Mouse (Mus musculus) adrenal gland, adult (tissue): ENCODE results near the gene Relb.

Experiments
- DNase-seq, 2 experiments: peaks; one replicate each; pipeline ENCODE4 v3.0.0; 2022 to 2023; ENCODE audit warnings: low spot score in 1 of 2; ENCODE audit not compliant: inconsistent age in 2 of 2

Gene Relb

GRCm38 (mm10) chr7:19589207-19589606, 40.0 kb downstream of the Relb start:
- DNase-seq = peak; percentile 54 to 72

DNA sequence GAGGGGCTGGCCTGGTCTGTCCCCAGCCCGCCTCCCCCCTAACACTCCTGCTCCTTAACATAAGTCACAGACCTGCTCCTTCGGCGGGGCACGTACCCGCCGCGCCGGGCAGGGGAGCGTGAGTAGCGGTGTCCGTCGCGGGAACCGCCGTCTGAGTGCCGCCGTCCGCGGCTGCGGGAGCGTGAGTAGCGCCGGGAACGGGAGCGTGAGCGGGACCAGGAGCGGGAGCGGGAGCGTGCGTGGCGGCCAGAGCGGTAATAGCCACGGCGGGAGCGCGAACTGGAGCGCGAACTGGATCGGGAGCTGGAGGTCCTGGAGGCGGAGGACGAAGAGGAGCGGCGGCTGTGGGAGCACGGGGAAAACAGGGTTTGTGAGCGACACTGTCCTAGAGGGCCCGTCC, 43.0 kb downstream of the Relb start:
- no peak for DNase-seq

- DNase-seq = no peak
These were observed 48.6 kb downstream of the Relb start for GRCm38 (mm10) chr7:19580634-19581033.

DNA sequence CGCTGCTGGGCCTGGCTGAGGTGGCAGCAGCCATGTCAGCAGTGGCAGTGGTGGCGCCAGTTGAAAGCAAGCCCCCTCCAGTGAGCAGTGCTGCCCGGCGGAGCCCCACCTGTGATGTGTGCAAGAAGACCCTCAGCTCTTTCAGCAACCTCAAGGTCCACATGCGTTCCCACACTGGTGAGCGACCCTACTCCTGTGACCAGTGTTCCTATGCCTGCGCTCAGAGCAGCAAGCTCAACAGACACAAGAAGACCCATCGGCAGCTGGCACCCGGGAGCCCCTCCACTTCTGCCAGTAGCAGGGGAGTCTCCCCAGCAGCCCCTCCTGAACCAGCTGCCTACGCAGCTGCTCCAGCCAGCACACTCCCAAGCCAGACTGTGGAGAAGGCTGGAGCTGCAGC, 49.5 kb downstream of the Relb start:
- no peak for DNase-seq

- no peak for DNase-seq
These were observed 50.8 kb downstream of the Relb start for GRCm38 (mm10) chr7:19578436-19578835.

DNA sequence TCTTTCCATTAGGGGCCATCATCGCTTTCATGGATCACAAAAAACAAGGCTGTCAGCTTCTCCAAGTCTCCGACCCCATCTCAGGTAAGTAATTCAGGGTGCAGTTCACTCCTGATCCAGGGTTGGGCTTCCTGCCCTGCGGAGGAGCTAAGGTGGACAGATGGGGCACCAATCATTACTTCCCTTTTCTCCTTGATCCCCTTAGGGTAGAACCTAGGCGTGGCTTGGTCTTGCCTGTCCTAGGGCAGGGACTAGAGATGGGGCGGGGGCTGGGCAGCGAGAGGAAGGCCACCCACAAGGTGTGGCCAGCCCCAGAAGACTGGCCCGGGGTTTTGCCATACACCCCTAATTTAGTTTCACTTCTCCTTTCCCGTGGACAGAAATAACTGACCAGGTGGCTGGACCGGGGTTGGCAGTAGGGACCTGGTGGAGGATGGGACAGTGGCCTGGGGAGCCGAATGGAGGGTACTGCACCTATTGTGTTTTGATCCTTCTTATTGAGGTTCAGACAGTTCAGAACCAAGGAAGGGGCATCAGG, 51.3 kb downstream of the Relb start:
- no peak for DNase-seq

- DNase-seq = peak in 1 of 2 experiments; percentile 65
These were observed 51.9 kb downstream of the Relb start, which contains the start of the genes Zfp296 and Gemin7 for GRCm38 (mm10) chr7:19577141-19577852. TSS of gene Zfp296 (plus strand) at chr7:19577287. TSS of gene Gemin7 (minus strand) at chr7:19577595.

DNA sequence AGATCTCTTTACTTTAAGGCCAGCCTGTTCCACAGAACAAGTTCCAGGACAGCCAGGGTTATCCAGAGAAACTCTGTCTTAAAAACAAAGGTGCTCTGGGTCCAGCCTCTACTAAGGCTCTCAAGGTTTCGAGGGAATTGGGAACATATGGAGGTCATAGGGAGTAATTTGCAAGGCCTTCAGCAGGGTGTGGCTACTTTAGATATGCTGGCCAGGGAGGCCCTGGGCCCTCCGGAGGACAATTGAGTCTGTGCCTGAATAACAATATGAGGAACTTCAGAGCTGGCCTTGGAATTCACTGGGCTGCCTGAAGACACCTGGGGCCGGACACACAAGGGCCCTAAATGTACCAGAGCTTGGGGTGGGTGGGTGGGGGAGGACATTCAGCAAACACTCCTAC, 53.7 kb downstream of the Relb start:
- DNase-seq = no peak

- DNase-seq = no peak
These were observed 55.5 kb downstream of the Relb start for GRCm38 (mm10) chr7:19573776-19574140.

DNA sequence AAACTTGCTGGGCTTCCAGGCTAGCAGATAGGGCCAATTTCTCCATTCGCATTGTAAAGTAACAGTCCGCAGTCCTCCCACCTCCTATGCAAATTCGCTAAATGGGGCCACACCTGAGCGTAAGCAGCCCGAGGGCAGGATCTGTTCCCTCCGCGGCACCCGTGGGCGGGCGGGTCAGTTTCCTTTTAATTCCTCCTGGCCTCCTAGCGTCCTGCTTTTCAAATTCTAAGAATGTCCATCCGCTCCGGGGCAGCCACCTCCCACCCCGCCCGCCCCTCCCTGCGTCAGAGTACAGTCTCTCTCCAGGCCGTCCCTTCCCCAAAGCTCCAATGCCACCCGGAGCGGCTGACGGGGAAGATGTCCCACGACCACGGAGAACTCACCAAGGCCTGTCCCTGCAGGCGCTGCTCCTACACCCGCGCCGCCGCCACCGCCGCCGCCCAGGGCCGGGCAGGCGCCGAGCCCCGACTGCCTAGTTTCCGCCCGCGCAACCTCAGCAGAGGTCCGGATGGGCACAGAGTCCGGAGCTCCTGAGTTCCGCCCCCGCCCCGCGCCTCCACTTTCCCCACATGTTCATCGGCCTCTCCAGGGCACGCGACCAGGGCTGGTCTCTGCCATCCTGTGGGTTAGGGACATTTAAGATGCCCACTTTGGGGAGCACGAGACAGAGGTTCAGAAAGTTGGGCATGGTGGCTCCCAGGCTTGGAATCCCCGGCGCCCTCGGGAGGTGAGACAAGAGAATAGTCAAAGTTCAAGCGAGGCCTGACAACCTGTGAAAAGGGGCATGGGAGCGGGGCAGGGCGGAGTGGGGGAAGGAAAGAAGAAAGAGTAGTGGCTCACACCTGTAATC, 56.1 kb downstream of the Relb start:
- peak; percentile 86 to 95 for DNase-seq

DNA sequence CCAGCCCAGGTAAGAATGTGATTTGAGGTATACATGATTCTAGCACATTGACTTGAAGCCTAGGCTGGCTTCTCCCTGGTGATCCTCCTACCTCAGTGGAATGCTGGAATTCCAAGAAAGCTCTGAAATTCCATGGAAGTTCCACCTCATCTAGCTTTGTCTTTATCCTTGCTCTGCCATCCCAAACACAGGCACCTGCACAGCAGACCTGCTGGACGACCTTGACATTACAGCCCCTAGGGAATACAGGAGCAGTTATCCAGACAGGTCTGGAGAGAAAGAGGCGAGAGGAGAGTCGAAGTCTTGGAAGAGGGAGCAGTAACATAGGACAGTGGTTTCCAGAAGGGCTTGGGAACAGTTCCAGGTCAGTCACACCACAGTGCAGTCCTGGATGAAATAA, 59.6 kb downstream of the Relb start:
- no peak for DNase-seq

GRCm38 (mm10) chr7:19567426-19567825, 61.8 kb downstream of the Relb start:
- no peak for DNase-seq

DNA sequence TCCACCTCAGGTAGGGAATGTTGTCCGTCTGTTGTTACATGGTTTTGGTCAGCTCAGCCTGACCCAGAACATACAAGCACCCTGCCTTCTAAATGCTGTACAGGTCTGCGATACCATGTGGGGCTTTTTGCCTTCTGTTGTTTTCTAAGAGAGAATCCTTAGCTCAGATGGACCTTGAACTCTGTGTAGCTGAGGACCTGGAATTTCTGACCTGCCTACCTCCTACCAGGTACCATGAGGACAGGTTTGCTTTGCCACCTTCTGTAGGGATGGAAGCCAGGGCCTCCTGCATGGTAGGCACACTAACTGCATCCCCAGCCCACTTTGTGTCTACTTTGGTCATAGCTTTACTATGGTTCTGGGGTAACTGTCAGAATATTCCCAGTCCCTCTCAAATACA, 63.4 kb downstream of the Relb start:
- DNase-seq = no peak

DNA sequence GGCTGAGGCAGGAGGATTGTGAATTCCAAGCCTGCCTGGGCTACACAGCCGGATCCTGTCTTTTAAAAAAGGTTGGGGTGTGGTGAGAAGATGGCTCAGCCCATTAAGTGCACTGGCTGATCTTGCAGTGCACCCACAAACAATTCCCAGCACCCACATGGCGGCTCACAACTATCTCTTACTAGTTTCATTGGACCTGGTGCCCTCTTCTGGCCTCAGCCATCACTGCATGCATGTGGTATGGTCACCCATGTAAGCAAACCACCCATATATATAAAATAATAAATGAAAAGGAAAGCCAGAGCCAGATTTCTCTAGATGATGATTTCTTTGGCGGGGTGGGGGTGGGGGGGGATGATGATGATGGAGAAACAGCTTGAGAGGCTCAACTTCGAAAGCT, 64.8 kb downstream of the Relb start:
- no peak for DNase-seq

DNA sequence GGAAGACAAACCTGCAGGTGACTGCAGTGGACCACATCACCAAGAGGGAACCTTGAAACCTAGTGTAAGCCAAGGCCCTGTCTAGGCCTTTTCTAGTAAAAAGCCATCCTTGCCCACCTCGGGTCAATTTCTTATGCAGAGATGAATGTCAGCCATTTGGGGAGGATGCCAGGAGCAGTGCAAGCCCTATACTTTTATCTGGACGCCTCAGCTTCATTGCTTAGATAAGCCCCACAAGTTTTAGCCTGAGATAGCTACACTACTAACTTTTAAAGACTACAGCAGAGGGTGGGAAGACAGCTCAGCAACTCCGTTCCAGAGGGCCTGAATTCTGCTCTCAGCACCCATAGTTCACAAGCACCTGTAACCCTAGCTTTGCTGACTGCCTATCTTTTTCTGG, 65.4 kb downstream of the Relb start:
- no peak for DNase-seq

- peak in 1 of 2 experiments; percentile 74 for DNase-seq
These were observed 66.4 kb downstream of the Relb start, which contains the start of gene Ppp1r37 for GRCm38 (mm10) chr7:19562643-19563410. TSS of gene Ppp1r37 (minus strand) at chr7:19563076.

DNA sequence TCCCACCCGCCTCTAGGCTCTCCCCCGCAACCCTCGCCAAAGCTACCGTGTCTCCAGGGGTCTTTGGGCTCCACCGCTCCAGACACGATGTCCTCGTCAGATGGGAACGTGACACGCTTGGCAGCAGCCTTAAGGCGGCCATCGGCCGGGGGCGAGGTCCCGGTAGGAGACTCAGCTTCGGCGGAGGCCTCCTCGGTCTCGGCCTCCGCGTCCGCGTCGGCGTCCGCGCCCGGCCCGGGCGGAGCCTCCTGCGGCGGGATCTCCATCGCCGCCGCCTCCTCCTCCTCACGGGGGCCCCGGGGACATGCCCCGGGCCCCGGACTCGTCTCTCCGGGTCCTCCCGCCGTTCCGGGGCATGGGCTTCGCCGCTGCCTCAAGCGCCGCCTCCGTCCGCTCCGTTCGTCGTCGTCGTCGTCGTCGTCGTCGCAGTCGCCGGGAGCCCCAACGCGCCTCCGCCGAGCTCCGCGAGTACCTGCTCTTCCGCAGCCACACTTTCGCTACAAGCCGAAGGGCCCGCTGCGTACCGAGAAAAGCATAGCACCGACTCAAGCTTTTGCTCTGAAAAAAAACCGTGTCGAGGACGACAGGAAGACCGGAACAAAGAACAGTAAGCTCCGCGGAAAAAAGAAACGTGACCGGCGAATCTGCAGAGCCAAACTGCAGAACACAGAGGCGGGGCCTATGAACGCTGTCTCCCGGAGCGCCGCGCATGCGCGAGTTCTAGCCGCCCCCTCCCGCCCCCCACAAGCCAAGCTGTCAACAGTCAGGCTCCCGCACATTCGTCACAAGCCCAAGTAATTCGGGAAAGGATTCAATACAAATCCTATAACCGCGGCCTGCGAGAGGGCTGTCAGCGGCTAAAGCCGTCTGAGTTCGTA, 67.2 kb downstream of the Relb start:
- peak; percentile 90 to 98 for DNase-seq

GRCm38 (mm10) chr7:19561431-19561764, 67.8 kb downstream of the Relb start:
- DNase-seq = no peak

DNA sequence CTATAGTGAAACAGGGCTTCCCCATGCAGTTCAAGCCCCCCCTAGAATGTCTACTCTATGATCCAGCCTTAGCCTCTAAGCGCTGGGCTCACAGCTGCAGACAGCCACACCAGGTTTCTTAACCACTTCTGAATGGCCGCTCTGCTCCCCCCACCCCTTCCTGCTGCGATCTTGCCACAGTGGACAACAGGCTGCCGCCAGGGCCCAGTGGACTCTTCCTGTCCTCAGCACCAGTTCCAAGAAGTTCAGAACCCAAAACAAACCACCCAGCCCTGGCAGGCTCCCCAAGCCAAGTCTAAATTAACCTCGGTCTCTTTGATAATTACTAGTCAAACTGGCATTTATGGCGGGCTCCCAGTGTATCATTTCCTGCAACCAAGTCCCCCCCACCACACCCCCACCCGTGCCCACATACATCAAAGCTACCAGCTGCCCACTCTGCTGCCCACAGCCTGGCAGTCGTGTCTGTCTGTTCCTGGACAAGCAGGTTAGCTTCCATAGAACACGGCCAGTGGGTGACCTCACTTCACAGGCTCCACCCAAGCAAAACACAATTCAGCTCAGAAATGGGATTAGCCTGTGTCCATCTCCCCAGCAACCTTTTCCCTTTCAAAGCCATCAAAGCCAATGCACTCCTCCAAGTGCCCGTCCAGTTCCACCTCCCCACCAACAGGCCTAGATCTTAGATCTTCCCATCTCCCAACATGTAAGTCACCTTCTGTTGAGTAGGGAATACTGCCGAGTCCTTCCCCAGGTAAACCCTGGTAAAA, 68.6 kb downstream of the Relb start:
- peak in 1 of 2 experiments; percentile 60 for DNase-seq

- no peak for DNase-seq
These were observed 70.3 kb downstream of the Relb start for GRCm38 (mm10) chr7:19558965-19559364.
